Mouse (Mus musculus) thymus, postnatal 0 days (tissue): ENCODE measurements at regions not wholly inside any gene's neighbourhood (a gene's known extent, or its start where the extent isn't known, plus 50 kb on each side); places are given as distances from the start of the nearest gene placed in this dataset. TPM values are rescaled to one million over a fixed set of nuclear protein-coding genes. Genes with fewer than 3 reads are reported as not detected.
"Not testable (repeated sequence)": the region's sequence is repeated elsewhere in the genome, so short reads cannot be mapped to it uniquely, and the experiment has no call there.

Experiments used
- DNase-seq: peaks from one replicate; pipeline ENCODE4 v3.0.0-alpha.2; 2015; ENCODE audit warnings: low spot score
- microRNA-seq: library from miRNA; unstranded; fragments of <30 nt; microRNA quantifications from one replicate; pipeline ENCODE4, GENCODE M21; 2016; ENCODE audit warnings: borderline number of aligned reads

DNA sequence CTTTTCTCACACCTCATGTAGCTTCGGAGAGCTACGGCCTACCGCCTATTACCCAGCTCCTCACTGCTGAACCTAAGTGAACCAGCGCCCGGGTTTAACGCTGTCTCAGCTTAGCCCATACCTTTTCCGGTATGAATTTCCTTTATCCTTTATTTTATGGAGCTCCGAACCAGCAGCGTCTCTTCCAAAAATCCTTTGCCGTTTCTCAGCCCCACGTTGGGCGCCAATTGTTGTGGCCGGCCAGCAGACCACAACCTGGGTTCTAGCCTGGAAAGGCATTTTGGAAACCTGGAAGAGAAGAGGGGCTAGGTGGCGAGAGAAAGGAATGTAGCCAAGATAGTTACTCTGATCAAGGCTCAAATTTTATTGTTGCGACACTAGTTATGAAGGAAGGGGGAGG is 85.5 kb upstream of the Lemd2 start:
- DNase-seq, result not testable (repeated sequence)

DNA sequence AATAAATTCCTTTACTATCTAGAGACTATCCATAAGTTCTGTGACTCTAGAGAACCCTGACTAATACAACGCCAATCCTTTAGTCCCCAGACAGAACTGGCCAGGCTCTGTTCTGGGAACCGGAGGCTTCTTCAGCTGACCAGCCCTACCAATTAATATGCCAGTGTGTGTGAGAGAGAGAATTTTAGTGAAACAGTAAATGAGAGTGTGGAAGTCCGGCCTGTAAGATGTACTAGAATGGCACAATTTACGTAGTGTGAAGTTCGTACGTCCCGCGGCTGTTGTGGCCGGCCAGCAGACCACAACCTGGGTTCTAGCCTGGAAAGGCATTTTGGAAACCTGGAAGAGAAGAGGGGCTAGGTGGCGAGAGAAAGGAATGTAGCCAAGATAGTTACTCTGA is 83.7 kb upstream of the Lemd2 start:
- not testable (repeated sequence) for DNase-seq

DNA sequence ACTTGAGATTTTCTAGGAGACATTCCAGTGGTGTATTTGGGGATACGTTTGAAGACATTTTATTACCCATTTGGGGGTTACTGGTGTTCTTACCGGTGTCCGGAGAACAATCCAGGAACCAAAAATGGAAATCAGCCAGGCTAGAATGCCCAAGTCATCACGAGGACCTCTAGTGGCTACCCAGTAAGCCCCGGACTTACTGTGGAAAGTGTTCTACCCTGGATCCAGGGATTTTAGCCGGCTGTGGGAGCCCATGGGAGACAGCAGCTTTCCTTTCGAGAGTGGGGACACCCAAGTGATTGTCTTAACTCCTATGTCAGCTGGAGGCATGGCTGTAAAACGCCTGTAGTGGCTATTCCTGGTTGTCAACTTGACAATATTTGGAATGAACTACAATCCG is 77.0 kb upstream of the Lemd2 start:
- no peak for DNase-seq

DNA sequence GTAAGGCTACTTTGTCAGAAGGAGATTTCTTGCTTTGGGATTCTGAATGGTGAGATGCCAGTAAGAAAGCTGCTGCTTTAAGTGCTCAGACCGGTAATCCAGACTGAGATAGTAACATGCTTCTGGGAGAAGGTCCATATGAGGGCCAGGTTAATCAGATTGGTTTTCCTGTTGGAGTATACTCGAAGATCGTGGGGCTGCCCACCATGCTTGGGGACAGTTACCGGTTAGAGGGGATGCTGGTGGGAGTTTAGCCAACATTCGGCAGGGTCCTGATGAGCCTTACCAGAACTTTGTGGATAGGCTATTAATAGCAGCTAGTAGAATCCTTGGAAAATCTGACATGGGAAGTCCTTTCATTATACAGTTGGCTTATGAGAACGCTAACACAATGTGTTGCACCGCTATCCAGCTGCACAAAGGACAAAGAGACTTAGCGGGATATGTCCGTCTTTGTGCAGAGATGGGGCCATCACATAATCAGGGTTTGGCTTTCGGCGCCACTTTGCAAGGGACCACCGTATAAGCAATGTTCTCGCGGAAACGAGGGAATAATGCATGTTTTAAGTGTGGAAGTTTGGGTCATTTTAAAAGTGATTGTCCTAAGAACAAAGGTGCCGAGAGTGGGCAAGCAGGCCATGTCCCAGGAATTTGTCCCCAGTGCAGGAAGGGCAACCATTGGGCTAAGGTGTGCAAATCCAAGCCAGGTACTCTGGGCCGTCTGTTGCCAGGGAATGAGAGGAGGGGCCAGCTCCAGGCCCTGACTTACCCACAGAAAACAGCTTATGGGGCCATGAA is 75.4 kb upstream of the Lemd2 start:
- not testable (repeated sequence) for DNase-seq

DNA sequence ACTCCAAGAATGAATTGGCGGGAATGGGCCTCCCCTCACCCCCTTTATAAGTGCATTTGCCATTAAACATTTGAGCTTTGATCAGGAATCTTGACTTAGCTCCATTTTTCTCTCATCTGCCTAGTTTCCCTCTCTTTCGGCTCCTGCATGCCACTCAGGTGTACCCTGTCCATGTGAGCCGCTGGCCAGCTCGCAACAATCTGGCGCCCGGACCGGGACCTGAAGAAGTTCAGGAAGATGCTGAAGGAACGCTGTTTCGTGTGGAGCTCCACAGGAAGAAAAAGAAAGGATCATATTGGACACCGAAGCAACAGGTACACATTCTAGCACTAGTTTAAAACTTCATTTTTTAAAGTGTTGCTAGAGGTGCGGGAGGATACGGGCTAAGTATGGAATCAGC is 73.5 kb upstream of the Lemd2 start:
- not testable (repeated sequence) for DNase-seq

DNA sequence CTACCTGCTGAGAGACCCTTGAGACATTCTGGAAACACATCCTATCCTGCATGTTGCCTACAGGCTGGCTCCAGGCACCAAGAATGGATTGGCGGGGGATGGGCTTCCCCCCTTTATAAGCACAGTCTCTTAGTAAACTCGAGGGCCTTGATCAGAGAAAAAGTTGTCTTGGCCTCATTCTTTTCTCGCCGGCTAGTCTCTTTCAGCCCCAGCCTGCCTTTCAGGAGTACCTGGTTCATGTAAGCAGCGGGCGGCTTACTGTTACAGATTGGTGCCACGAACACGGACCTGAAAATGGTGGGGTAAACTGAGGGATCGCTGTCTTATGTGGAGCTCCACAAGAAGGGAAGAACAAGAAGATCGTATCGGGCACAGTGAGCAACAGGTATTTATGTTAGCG is 67.5 kb upstream of the Lemd2 start:
- not testable (repeated sequence) for DNase-seq

DNA sequence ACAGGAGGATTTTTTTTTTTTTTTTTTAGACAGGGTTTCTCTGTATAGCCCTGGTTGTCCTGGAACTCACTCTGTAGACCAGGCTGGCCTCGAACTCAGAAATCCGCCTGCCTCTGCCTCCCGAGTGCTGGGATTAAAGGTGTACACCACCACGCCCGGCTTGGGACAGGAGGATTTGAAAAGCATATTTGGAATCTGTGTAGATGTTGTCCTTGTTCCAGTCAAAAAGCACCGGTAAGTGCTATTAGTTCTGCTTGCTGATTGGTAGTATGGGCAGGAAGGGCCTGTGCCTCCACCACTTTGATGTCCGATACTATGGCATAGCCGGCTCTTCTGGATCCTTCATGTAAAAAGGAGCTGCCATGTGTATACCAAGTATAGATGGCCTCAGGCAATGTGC is 66.5 kb upstream of the Lemd2 start:
- DNase-seq, result not testable (repeated sequence)

DNA sequence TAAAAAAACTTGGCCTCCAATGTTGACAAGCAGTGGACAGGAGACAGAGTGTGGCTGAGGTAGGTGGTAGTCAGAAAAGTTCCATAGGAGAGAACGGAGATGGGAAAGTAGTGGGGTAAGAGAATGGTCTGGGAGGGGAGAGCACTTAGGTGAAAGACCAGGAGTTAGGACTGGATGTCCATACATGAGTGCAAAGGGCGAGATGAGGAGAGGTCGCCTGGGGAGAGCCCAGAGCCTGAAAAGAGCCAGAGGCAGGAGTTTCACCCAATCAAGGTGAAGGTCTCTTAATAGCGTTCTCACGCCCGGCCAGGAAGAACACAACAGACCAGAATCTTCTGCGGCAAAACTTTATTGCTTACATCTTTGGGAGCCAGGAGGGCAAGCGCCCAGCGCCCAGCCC is 60.3 kb upstream of the Lemd2 start:
- DNase-seq, result not testable (repeated sequence)

DNA sequence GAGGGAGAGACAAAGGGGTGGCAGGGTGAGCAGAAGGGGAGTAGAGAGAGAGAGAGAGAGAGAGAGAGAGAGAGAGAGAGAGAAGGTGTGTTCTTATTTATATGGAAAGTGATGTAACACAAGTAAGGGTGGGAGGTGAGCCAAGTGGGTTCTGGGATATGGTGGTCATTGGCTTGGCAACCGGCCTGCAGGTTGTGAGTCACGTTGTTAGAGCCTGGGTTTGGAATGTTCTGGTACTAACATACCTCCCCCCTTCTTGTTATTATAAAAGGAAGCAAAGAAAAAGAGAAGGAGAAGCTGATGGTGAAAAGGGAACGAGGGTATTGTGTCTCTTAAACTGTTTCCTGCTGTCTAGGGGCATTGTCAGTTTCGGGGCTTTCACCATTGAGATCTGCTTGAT is 58.3 kb upstream of the Lemd2 start:
- no peak for DNase-seq

DNA sequence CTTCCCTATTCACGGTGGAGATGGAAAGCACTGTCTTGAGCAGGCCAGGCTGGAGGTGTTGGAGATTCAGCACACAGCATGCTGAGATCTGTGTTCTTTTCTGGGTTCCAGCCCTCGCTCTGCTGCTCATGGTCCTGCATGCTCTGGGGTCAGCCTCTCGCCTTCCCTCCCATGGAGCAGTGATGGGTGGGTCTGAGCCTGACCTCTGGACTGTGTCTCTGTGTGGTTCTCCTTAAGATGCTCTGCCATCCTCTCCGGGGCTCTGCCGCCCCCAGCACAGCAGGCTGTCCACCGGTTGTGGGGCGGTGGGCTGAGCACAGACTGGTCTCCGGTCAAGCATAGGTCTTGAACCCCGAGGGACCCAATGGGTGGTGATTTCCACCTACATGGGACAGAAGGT is 57.7 kb upstream of the Lemd2 start:
- DNase-seq, result no peak

DNA sequence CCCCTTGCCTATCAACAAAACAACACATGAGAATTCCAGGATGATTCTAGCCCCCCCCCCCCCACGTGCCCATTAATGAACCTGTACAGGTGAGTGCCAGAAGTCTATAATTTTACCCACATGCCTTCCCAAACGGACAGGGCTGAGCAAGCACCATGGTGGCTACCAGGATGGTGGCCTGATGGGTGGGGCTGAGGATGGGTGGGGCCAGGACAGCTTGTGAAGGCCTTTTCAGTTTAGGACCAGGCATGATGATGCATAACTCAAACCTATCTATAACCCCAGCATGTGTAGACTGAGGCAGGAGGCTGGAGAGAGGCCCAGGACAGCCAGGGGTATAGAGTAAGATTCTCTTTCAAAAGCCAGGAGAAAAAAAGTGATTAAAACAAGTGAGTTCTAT is 57.0 kb upstream of the Lemd2 start:
- no peak for DNase-seq

DNA sequence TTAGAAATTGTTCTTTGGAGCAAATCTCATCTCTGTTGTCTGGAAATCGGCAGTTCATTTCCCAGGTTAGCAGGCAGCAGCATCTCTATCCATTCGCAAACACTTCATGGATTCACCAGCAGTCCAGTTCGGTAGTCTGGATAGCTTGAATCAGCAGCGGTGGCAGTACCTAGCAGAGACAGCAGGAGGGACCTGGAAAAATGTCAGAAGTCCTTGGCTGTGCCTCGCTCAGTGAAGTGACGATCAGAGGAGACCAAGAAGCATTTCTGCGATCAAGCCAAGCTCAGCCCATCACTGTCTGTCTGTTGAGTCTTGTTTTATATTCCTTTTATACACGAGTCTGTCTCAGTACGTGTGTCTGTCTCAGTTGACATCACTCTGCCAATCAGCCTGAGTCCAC is 55.8 kb upstream of the Lemd2 start:
- no peak for DNase-seq

DNA sequence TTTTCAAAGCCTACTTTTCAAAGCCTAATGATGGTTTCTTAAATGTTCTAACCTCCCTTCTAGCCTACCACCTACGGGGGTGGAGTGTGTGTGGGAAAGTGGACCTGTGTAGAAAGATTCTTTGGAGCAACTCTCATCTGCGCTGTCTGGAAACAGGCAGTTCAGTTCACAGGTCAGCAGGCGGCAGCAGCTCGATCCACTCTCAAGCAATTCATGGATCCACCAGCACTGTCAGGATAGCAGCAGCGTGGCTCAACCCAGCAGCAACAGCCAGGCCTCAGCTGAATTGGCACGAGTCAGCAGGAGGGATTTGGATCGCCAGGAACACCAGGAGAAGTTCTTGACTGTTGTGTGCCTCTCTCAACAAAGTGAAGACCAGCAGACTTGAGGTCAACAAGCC is 53.1 kb upstream of the Lemd2 start:
- no peak for DNase-seq

DNA sequence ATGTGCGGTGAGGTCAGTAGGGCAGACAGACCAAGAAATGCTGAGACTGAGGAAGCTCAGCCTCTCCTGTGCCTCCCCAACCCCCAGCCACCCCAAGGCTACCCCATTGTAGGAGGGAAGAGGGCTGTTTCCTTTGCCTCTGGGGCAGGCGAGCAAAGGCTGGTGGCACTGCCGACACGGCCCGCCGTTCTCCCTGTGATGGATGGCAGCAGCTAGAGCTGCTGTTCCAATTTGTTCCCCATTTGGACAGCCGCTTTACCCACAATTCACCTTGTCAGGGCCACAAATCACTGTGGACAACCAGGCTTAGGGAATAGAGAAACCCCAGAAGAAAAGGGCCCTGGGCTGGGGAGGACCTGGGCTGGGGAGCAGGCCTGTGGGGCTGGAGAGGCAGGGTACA is 51.5 kb upstream of the Lemd2 start:
- DNase-seq, result no peak

Small RNA genes in the stretch of these regions (microRNA-seq; reads per million reads assigned to microRNA genes)
- not detected for gene Mir7214
- gene Mir7216, result not detected
- not detected for gene Mir7217
- not detected for gene Mir7218
